Mouse (Mus musculus): ENCODE results near the gene Dclre1a. TPM values are rescaled to one million over a fixed set of nuclear protein-coding genes. Genes with fewer than 3 reads are reported as not detected.

Dclre1a gene
- 2.9 and 4.3 TPM in 2 replicates for total RNA-seq (2017)

GRCm38 (mm10) chr19:56547456-56548229 lies at the start of gene Dclre1a:
Dclre1a (minus strand) TSS chr19:56548222.
- ATAC-seq (ENCODE audit: extremely low read depth, insufficient number of reproducible peaks, low FRiP score, poor library complexity, severe bottlenecking): peak; percentile 65

- no peak for ATAC-seq (ENCODE audit: extremely low read depth, insufficient number of reproducible peaks, low FRiP score, poor library complexity, severe bottlenecking)
Observed at GRCm38 (mm10) chr19:56592472-56592871, 44.5 kb upstream of the Dclre1a start.

- ATAC-seq (ENCODE audit: extremely low read depth, insufficient number of reproducible peaks, low FRiP score, poor library complexity, severe bottlenecking): no peak
Observed at GRCm38 (mm10) chr19:56590250-56590649, 42.2 kb upstream of the Dclre1a start.

GRCm38 (mm10) chr19:56589455-56589854 lies 41.4 kb upstream of the Dclre1a start:
- ATAC-seq (ENCODE audit: extremely low read depth, insufficient number of reproducible peaks, low FRiP score, poor library complexity, severe bottlenecking): no peak

GRCm38 (mm10) chr19:56589008-56589407 lies 41.0 kb upstream of the Dclre1a start:
- no peak for ATAC-seq (ENCODE audit: extremely low read depth, insufficient number of reproducible peaks, low FRiP score, poor library complexity, severe bottlenecking)

- ATAC-seq (ENCODE audit: extremely low read depth, insufficient number of reproducible peaks, low FRiP score, poor library complexity, severe bottlenecking): no peak
Observed at GRCm38 (mm10) chr19:56588205-56588626, 40.2 kb upstream of the Dclre1a start.

- no peak for ATAC-seq (ENCODE audit: extremely low read depth, insufficient number of reproducible peaks, low FRiP score, poor library complexity, severe bottlenecking)
Observed at GRCm38 (mm10) chr19:56586320-56586719, 38.3 kb upstream of the Dclre1a start.

- no peak for ATAC-seq (ENCODE audit: extremely low read depth, insufficient number of reproducible peaks, low FRiP score, poor library complexity, severe bottlenecking)
Observed at GRCm38 (mm10) chr19:56584288-56584687, 36.3 kb upstream of the Dclre1a start.

GRCm38 (mm10) chr19:56583785-56584184 lies 35.8 kb upstream of the Dclre1a start:
- ATAC-seq (ENCODE audit: extremely low read depth, insufficient number of reproducible peaks, low FRiP score, poor library complexity, severe bottlenecking): no peak

GRCm38 (mm10) chr19:56581981-56582380 lies 34.0 kb upstream of the Dclre1a start:
- ATAC-seq (ENCODE audit: extremely low read depth, insufficient number of reproducible peaks, low FRiP score, poor library complexity, severe bottlenecking): no peak

- no peak for ATAC-seq (ENCODE audit: extremely low read depth, insufficient number of reproducible peaks, low FRiP score, poor library complexity, severe bottlenecking)
Observed at GRCm38 (mm10) chr19:56577801-56578200, 29.8 kb upstream of the Dclre1a start.

GRCm38 (mm10) chr19:56573184-56573583 lies 25.2 kb upstream of the Dclre1a start:
- no peak for ATAC-seq (ENCODE audit: extremely low read depth, insufficient number of reproducible peaks, low FRiP score, poor library complexity, severe bottlenecking)

- ATAC-seq (ENCODE audit: extremely low read depth, insufficient number of reproducible peaks, low FRiP score, poor library complexity, severe bottlenecking): no peak
Observed at GRCm38 (mm10) chr19:56571913-56572312, 23.9 kb upstream of the Dclre1a start.

GRCm38 (mm10) chr19:56571234-56571633 lies 23.2 kb upstream of the Dclre1a start:
- no peak for ATAC-seq (ENCODE audit: extremely low read depth, insufficient number of reproducible peaks, low FRiP score, poor library complexity, severe bottlenecking)

GRCm38 (mm10) chr19:56570781-56571180 lies 22.8 kb upstream of the Dclre1a start:
- no peak for ATAC-seq (ENCODE audit: extremely low read depth, insufficient number of reproducible peaks, low FRiP score, poor library complexity, severe bottlenecking)

GRCm38 (mm10) chr19:56566940-56567339 lies 18.9 kb upstream of the Dclre1a start:
- no peak for ATAC-seq (ENCODE audit: extremely low read depth, insufficient number of reproducible peaks, low FRiP score, poor library complexity, severe bottlenecking)

GRCm38 (mm10) chr19:56566041-56566440 lies 18.0 kb upstream of the Dclre1a start:
- no peak for ATAC-seq (ENCODE audit: extremely low read depth, insufficient number of reproducible peaks, low FRiP score, poor library complexity, severe bottlenecking)

GRCm38 (mm10) chr19:56565358-56565757 lies 17.3 kb upstream of the Dclre1a start:
- no peak for ATAC-seq (ENCODE audit: extremely low read depth, insufficient number of reproducible peaks, low FRiP score, poor library complexity, severe bottlenecking)

GRCm38 (mm10) chr19:56563469-56563868 lies 15.4 kb upstream of the Dclre1a start:
- ATAC-seq (ENCODE audit: extremely low read depth, insufficient number of reproducible peaks, low FRiP score, poor library complexity, severe bottlenecking): no peak

GRCm38 (mm10) chr19:56562433-56563138 lies 14.6 kb upstream of the Dclre1a start:
- ATAC-seq (ENCODE audit: extremely low read depth, insufficient number of reproducible peaks, low FRiP score, poor library complexity, severe bottlenecking): no peak
